Mouse (Mus musculus): ENCODE measurements around the gene Rae1.

The Rae1 gene

DNA sequence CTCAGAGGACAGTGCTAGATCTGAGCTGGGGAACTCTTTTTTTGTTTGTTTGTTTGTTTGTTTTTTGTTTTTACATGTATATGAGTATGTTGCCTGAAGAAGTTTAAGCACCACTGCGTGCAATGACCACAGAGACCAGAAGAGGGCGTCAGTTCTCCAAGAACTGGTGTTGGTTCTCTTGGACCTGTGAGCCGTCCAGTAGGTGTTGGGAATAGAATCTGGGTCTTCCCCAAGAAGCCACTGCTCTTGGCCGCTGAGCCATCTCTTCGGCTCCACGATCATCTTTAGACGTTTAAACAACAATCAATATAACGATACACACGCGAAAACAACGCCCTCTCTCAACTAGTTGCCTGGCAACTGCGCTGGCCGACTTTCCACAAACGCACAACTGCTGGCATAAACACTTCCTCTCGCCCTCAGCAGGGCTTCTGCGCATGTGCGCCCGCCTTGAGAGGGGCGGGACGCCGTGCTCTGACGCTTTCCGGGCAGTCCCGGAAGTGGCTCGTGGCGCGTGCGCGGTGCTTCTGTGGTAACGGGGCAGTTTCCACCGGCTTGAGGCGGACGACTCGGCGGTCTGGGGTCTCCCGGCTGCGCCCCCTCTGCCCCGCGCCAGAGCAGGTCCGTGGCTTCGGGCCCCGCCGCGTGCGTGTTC, at the start of gene Rae1:
Rae1 (plus strand) TSS at position 488 of the 655 bp plus-strand sequence.
- DNase-seq (ENCODE audit: low read depth, low spot score): peak; percentile 100

DNA sequence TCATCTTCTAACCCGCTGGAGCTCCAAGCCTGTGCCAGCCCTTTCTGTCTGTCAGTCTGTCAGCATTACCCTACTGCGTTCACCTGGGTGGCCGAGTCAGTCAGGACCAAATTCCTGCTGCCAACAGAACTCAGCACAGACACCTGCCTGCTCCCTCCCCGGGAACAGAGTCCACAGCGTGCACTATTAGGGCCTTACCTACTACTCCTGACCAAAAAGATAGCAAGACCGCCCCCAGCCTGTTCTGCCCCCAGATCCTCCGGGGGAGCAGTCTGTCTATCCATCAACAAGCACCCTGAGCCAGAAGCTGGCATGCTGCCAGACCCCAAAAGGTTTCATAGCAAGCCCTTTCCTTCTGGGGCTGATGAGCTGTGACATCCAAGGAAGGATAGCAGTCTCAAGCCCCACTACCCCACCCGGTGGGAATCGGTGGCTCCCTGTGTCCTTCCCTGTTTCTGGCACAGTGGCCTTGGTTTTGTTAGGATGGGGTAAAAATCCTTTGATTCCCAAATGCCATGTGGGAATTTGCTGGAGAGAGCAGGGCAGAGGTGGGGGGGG, 49.7 kb upstream of the Rae1 start:
- no peak for DNase-seq (ENCODE audit: low read depth, low spot score)

DNA sequence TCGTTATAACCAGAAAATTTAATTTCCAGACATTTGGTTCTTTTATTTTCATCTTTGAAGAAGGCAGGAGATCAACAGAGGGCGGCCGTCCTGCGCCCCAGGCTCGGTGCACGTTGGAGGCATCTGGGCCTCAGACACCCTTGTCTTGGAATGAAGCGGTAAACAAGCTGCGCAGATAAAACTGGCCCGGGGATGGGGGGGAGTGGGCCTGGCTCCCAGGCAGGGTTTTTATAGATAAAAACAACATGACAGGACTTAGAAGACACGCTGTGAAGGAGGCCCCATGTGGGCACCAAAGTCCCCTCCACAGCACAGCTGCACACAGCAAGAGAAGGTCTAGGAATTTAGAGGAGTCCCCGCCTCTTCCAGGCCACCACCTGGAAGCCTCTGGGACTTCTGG, 49.2 kb upstream of the Rae1 start:
- DNase-seq (ENCODE audit: low read depth, low spot score): no peak

DNA sequence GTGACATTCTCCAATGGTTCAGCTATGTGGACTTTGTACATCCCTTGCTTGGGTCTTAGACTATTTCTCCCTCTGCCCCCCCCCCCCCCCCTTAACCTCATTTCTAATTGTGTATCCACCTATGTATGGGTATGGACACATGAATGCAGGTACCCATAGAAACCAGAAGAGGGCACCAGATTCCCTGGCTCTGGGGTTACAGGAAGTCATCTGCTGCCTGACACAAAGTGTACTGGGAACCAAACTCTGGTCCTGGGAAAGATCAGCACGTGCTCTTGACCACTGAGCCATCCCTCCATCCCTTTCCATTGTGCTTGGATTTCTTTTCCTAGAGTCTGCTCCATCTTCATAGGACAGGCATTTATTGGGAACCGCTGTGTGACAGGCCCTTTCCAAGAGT, 47.9 kb upstream of the Rae1 start:
- no peak for DNase-seq (ENCODE audit: low read depth, low spot score)

DNA sequence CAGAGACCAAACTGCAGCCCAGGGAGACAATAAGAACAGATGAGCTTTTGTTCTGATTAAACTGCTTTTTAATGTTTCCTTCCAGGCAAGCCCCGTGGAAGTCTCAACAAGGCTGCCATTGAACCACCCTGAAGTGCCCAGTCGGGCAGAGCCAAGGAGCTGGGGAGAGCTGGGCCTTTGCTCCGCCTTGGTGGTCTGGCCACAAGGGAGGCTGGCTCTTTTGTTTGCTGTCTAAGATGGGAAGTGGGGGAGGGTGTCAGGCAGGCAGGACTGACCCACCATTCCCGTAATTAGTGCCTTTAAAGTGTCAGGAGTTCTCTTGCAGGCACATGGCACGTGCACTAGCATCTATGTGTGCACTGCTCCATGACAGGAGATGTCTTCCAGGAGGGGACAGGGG, 41.3 kb upstream of the Rae1 start:
- no peak for DNase-seq (ENCODE audit: low read depth, low spot score)

DNA sequence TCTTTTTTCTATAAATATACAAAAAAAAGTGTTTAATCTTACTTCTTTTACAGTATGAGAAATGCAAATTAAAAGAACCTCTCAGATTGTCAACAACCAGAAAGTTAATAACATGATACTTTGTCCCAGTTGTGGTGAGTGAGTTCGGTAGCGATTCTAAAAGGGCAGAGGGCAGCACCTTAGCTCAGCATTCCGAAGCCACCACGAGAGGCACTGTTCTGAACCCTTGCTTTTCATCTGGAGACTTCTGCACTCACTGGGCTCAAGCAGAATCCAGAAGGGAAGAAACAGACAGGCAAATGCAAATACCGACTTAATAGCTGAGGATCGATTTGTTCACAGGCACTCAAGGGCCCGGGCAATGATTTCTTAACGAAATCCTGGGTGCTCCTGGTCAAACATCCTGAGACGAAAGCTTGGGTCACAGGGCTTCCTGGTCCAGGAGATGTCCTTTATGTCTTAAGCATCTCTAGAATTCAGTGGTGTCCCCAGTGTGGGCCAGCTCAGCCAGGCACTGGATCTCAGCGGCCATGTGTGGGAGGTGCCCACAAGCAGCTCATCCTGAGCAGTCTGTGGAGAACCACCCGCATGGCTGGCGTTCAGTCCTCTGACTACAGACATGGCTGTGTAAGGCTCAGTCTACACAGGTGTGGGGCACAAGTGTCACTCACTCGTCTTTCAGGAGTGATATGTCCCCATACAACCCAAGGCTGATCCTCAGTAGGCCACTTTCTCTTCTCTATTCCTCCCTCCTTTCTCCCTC, 40.7 kb upstream of the Rae1 start:
- no peak for DNase-seq (ENCODE audit: low read depth, low spot score)

DNA sequence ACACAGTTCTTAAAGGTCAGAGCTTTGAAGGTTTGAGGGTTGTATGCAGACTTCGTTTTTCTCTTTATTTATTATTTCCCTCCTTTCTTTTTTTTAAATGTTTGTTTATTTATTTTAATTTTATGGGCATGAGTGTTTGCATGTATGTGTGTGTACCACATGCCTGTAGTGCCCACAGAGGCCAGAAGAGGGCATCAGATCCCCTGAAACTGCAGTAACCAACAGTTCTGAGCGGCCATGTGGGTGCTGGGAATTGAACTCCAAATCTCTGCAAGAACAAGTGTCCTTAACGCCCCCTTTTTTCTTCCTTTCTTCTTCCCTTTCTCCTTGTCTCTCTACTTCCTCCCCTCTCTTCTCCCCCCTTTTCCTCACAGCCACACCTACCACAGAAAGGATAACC, 39.6 kb upstream of the Rae1 start:
- no peak for DNase-seq (ENCODE audit: low read depth, low spot score)

DNA sequence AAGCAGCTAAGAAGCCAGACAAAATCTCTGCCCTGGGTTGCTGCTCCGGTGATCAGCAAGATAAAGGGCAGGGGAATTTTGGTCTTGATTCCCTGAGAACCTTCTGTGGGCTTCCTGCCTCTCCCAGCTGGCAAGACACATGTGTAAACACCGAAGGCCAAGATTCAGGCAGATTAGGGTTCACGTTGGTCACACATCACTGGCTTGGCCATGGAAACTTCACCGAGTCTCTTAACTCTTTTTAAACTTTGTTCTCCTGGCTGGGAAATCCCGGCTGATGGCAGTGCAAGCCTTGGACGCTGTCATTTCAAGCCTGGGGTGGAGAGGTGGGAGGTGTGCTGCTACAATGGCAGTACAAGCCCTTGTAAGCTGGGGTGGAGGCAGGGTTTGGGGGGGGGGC, 38.7 kb upstream of the Rae1 start:
- no peak for DNase-seq (ENCODE audit: low read depth, low spot score)

DNA sequence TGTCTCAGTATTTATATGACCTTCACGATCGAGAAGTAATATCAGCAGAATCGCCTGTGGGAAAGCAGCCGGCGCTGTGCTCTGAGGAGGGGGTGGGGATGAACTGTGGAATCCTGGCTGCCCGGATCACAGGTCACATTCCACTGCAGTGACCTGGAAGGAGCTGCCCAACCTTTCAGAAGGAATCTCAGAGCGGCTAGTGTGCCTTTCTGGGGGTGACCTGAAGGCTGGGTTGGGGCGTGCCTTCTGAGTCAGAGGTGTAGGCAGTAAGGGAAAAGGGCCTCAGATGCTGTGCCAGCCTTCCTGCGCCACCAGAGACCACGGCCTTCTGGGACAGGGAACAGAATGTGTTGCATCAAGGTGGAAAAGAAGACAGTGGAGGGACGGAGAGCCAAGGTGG, 34.7 kb upstream of the Rae1 start:
- no peak for DNase-seq (ENCODE audit: low read depth, low spot score)

DNA sequence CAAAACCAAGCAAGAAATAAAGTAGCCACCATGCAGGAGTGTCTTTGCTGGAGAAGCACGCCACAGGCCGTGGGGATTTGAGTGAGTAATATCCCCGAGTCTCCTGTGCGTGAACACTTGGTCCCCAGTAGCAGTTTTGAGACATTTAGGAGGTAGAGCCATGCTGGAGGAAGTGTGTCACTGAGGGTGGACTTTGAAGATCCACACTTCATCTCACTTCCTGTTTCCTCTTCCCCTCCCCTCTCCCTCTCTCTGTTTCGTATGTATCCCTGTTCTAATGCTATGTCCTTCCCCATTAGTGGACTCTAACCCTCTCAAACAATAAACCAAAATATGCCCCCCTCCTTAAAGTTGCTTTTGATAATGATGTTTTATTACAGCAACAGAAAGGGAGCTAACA, 33.4 kb upstream of the Rae1 start:
- DNase-seq (ENCODE audit: low read depth, low spot score): no peak

DNA sequence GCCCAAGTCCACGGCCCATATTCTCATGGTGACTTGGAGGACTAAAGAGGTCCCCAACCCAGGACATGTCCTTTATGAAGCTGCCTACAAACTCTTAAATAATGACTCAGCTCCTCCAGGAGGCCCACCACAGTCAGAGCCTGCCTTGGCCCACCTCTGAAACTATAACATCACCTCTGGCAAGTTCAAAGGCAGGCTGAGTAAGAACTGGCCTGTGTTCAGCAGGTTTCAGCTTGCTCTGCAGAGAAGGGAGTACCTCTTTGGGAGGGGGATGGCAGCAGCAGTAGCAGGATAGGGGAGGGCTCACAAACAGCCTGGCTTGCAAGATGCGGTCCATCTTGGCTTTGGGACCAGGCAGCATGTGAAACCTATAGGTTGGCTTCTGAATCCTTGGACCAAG, 28.1 kb upstream of the Rae1 start:
- DNase-seq (ENCODE audit: low read depth, low spot score): no peak

DNA sequence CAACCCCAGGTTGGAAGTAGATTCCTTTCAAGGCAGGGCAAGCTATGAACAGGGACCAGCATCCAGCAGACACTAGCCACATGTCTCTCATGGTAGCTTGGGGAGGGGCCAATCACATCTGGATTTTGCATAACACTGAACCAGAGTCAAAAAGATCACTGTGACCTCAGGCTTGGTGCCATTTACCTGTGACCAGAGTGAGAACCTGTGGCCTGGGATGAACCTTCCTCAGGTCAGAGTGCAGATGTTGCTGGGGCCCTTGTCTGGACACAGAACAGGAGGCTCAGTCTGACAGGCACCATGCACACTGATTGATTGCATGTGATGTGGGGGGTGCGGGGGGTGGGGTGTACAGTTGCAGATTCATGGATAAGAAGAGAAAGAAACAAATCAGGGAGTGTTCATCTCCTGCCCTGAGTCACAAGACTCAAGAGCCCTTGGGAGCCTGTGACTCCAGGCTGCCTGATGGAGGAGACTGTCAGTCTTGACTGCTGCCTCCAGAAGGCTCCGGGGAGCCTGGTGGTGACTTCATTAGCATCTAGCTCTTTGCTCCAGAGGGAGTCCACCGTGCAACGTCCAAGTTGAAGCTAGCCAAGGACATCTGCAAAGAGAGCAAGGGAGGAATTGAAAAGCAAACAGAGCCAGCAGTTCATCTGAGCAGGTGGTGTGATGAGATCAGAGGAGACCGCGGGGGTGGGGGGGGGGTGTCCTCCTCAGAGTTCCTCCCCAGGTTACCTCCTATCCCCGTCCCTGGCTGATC, 25.9 kb upstream of the Rae1 start:
- DNase-seq (ENCODE audit: low read depth, low spot score): no peak

DNA sequence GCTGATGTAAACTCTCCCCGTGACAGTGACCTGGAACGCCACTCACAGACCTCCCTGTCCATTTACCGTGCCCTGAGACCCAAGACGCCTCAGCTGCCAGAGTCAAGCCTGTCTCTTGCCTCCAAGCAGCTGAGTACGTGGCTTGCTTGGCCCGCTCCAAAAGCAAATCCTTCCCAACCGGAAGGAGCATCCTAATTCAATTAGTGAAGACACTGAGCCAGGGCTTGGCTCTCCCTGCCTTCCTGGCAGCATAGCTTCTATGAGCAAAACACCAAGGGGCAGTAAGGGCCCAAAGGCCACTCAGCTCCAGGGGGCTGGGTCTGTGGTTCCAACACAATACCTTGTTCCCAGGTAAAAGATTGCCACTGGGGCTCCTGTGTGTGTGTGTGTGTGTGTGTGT, 25.2 kb upstream of the Rae1 start:
- DNase-seq (ENCODE audit: low read depth, low spot score): no peak

DNA sequence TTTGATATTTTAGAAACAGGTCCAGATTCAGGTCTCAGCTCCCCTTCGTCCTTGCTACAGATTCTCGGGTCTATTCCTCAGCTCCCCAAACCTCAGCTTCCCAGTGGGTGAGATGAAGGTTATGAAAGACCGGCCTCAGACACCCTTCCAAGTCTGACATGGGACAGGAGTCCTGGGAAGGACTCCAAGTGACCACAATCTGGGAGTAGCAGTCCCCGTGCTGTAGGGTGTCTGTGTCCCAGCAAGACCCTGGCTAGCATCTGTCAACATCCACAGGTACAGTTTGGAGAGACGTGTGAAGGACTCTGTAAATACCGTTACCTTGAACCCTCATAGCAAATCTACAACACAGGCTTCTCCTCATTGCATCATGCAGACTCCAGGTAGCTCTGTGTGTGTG, 24.8 kb upstream of the Rae1 start:
- no peak for DNase-seq (ENCODE audit: low read depth, low spot score)

DNA sequence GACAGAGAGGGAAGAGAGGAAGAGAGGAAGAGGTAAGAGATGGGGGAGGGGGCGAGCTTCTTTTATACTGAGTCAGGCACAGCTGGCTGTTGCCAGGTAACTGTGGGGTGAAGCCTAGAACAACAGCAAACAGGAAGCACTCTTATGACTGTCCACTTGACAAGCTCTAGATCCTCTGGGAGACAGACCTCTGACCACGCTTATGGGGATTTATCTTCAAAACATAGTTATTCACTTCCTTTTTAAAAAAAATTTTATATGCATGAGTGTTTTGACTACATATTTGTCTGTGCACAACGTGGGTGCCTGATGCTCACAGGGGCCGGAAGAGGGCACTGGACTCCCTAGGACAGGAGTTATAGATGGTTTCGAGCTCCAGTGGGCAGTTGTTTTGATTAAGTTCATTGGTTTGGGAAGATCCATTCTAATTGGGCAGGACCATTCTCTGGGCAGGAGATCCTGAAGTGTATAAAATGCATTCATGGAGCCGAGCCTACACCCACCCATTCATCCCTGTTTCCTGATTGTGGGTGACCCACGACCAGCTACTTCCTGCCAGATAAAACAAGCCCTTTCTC, 23.2 kb upstream of the Rae1 start:
- no peak for DNase-seq (ENCODE audit: low read depth, low spot score)

DNA sequence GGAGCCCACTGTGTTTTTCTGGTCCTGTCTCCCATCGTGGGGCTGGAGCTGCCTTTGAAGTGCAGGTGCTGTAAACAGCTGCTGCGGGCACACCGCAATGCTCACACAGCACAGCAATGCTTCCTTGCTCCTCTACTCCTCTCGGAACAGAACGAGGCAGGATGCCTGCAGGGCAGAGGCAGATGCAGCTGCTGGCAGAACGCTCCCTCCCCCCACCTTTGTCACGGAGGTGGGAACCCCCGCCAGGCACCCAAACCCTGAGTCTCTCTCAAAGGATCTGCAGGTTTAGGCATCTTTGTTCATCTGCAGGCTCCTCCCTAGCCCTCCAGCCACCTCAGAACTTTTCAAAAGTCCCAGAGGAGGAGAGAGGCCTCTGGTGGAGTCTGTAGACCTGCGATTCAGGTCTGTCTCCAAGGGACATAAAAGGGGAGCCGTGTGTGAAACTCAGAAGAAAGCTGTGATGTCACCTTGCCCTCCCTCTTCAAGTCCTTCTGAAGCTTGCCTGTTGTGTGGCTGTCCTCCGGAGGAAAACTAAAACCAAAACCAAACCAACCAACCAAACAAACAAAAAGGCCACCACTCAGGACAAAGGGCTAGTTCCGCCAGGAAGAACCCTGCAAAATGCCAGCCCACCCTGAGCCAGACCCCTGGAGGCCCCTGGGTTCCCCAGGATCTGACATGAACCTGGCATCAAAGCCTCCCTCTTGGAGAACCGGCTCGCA, 22.3 kb upstream of the Rae1 start, which contains the start of gene Spo11:
Spo11 (plus strand) TSS at position 292 of the 722 bp plus-strand sequence.
- peak; percentile 52 for DNase-seq (ENCODE audit: low read depth, low spot score)

DNA sequence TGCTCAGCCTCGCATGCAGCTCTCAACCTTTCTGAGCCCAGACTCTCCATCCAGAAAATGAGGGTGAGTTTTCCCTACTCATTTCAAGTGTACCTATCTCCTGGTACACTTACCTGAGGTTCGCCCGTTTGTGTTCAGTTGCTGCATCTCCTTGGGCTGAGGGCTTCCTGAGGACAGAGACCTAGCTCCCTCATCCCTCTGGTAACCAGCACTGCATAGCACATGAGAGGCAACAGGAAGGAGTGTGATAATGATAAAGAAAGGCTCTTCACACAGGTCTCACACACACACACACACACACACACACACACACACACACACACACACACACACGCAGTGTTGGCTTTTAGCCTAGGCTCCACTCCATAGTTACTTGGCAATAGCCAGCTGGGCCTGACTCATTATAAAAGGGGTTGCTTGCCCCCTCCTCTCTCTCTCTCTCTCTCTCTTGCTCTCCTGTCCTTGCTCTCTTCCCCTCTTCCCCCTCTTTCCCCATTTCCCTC, 21.7 kb upstream of the Rae1 start:
- DNase-seq (ENCODE audit: low read depth, low spot score): no peak

DNA sequence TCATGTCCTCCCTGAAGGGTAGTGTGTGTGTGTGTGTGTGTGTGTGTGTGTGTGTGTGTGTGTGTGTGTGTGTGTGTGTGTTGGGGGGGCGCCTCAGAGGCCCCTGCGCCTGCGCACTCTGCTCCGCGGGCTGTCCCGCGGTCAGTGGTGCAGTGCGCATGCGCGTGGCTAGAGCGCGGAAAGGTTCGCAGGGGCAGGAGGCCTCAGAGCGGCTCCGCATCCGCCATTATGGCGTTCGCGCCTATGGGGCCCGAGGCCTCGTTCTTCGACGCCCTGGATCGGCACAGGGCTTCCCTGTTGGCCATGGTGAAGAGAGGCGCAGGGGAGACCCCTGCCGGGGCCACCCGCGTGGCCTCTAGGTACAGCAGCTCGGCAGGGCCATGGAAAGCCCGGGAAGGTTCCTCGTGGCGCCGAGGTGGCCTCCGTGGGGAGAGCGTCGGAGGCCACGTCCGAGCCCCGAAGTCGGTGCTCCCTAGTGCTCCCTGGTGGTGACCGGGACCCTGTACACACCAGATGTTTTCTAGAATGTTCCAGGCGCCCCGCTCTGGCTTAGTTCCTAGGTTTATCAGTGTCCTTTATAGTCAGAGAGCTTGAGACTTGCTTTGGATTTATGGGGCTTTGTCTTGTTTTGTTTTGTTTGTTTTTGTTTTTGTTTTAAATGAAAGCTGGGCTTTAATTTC, 20.1 kb upstream of the Rae1 start:
- DNase-seq (ENCODE audit: low read depth, low spot score): no peak

DNA sequence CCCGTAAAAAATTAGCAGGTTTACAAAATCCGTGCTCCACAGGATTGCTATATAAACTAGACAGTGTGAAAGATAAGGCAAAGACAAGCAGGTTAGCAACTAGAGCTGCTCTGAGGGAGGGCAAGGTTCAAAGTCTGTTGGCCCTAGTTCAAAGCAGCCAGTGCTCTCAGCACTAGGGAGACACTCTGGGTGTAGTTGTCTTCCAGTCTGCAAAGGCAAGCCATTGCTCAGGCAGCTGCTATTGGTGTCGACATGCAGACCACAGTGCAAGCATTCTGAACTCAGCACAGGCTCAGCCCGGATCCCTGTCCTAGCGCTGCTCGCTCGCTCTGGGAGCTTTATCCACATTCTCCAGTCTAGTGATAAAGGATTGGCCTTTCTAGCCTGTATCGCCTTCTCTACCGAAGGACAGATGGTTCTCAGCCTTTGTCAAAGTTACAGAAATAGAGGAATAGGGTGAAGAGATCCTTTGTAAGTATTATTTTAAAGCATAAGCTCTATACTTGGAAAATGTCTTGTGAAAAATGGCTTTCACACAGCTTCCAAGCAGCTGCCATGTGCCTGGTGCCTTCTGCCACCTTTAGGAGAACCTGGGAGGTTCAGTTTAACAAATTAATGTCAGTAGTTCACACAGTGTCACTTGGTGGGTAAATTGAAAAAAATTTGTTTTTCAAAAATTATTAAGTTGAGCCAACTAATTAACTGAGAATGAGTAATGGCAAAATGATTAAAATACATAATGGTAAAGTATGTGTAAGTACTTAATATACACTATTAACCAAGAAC, 16.9 kb upstream of the Rae1 start:
- no peak for DNase-seq (ENCODE audit: low read depth, low spot score)

DNA sequence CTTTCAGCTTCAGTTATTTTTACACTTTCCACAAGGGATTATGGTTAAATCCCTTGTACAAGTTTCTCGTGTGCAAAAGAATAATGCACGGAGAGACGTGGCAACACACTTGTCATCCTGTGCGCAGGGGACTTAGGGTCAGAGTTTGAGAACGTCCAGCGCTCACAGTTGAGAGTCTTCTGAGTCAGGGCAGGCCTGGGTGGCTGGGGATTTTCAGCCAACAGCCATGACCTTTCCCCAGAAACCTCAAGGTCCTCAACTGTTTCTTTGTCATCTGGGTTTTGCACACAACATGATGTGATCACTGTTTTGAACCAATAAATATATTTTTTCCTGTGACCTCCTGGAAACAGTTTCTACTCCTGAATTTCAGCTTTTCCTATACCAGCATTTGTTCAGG, 9.8 kb upstream of the Rae1 start:
- DNase-seq (ENCODE audit: low read depth, low spot score): no peak

All from forelimb bud, embryonic 11.5 days (tissue).